Mouse (Mus musculus): ENCODE results near the gene Cfap54. TPM values are rescaled to one million over a fixed set of nuclear protein-coding genes. Genes with fewer than 3 reads are reported as not detected.

Cfap54 gene
- total RNA-seq (2022): 10 to 100 TPM; 19.8 to 25.0 (median 21.4) TPM

DNA sequence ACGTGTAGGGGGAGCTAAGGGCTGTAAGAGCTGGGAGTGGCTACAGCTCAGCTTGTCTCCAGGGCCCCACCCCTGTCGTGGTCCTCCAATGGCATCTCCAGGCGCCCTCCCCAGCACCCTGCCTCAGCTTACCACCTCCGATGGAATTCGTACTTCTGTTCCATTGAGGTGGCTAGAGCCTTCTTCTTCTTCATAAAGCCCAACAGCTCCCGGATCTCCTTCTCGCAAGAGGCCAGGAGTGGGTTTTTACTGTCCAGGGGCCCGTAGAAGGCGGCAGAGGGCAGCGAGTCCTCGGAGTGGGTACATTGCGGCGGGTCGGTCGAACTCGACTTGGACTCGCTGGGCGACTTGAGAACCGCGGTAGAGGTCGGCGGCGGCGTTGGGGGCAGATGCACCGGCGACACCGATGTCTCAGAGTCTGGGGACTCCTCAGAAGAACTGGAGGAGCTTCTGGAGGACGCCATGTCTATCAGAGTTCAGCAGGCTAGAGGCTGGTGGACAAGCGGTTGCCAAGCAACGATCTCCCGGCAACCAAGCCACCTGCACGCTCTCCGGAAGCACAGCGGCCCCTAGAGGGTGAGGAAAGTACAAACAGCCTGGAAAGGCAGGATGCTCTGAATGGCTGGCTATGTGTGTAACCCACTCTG is at the start of gene Cfap54:
TSS of gene Cfap54 (minus strand) at position 486 of the 647 bp plus-strand sequence.
- DNase-seq (ENCODE audit: low spot score in 2 of 2): peak; percentile 70 to 89

- DNase-seq (ENCODE audit: low spot score in 2 of 2): no peak
Measured at GRCm38 (mm10) chr10:93130456-93130940, 49.1 kb upstream of the Cfap54 start.

DNA sequence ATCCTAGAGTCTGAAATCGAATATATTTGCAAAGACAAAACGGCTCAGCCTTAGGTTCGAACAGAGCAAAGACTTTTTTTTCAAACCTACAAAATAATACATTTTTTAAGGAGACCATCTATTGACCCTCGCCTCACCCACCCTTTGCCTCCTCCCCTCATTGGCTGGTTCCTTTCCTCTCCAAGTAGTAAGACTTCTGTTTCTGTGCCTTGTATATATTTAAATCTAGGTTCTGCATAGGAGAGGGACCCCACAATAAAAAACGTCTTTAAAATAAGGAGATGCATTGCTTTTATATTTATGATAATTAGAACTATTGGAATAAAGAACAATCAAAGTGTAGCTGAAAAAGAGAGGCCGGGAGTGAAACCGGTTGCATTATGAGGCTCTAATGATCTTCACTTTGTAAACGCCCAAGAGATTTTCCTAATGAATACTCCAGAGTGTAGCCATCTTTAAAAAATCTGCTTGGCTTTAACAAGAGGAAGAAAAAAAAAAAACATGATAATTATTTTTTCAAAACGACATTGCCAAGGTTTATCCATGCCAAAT is 48.6 kb upstream of the Cfap54 start:
- DNase-seq (ENCODE audit: low spot score in 2 of 2): no peak

DNA sequence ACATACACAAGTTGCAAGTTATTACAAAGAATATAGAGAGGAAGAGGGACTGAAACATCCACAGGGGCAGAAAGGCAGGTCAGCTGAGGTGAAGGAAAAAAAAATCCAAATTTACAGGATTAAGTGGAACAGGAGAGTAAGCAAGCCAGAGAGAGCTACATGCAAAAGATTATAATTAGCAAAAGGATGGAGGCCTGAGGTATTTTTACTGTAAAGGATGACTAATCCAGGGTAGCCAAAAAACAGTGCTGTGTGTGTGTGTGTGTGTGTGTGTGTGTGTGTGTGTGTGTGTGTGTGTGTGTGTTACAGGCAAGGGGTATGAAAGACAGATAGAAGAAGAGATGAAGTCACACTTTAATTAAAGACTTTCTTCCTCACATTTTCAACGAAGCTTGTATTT is 47.9 kb upstream of the Cfap54 start:
- no peak for DNase-seq (ENCODE audit: low spot score in 2 of 2)

- no peak for DNase-seq (ENCODE audit: low spot score in 2 of 2)
Measured at GRCm38 (mm10) chr10:93128566-93128965, 47.1 kb upstream of the Cfap54 start.

- no peak for DNase-seq (ENCODE audit: low spot score in 2 of 2)
Measured at GRCm38 (mm10) chr10:93126025-93126424, 44.6 kb upstream of the Cfap54 start.

- peak in 1 of 2 experiments; percentile 32 for DNase-seq (ENCODE audit: low spot score in 2 of 2)
Measured at GRCm38 (mm10) chr10:93123957-93124613, 42.7 kb upstream of the Cfap54 start.

DNA sequence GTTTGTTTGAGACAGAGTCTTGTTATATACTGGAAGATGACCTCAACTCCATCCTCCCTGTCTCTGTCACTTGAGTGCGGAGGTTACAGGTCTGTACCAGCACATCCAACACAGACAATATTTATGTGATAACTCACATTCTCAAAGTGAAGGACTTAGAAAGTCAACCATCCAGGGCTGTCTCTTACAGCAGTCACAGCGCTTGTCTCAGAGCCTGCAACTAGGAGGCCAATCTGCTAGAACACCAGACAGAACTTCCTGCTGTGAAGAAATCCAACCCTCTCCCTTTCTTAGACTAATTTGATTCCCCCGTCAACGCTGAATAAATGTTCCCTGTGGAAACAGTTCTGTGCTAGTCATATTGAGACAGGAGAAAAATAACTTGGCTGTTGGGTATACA is 41.9 kb upstream of the Cfap54 start:
- no peak for DNase-seq (ENCODE audit: low spot score in 2 of 2)

GRCm38 (mm10) chr10:93122399-93123184 is 41.2 kb upstream of the Cfap54 start:
- no peak for DNase-seq (ENCODE audit: low spot score in 2 of 2)

- DNase-seq (ENCODE audit: low spot score in 2 of 2): no peak
Measured at GRCm38 (mm10) chr10:93121262-93121860, 39.9 kb upstream of the Cfap54 start.

DNA sequence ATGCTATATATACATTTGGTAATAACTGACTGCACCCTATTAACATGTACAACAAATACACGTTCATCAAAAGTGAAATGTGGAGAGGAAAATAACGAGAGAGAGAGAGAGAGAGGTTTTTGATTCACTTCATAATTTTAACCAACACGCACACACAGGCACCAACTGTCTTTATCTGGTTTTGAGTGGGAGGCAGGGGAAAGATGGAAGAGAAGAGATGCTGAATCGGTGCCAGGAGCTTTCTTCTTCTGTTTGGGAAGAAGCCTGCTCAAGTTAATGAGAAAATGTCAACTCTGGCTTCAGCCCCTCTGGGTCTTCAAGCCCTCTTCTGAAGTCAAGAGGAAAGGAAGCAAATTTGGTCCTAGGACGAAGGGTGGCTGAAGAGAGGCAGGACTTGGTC is 38.4 kb upstream of the Cfap54 start:
- peak in 1 of 2 experiments; percentile 52 for DNase-seq (ENCODE audit: low spot score in 2 of 2)

DNA sequence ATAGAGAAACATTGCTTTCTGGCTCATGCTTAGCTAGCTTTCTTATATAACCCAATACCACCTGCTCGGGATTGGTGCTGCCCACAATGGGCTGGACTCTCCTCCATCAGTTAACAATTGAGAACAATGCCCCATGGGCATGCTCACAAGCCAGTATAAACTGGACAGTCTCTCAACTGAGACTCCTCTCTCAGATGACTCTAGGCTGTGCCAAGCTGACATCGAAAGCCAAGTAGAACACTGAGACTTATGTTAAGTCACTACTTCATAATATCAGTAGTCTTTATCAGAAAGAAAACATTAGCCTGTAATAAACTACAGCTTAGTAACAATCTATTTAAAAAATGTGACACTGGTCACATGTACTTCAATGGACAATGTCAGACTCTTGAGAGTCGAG is 35.2 kb upstream of the Cfap54 start:
- DNase-seq (ENCODE audit: low spot score in 2 of 2): no peak

DNA sequence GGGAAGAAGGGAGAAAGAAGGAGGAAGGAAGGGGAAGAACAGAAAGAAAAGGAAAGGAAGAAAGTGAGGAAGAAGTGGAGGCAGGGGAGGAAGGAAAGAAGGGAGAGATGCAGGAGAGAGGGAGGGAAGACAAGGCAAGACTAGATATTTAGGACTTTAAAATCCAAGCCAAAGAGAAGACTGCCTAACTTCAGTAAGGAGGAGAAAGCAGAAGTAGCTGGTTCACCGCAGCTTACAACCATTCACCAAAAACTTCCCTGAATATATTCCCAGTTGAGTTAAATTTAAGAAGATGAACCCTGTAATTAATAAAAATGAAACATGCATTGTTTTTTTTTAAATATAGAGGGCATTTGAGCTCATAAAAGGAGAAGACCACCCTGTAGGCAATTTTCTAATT is 34.3 kb upstream of the Cfap54 start:
- no peak for DNase-seq (ENCODE audit: low spot score in 2 of 2)

- DNase-seq (ENCODE audit: low spot score in 2 of 2): no peak
Measured at GRCm38 (mm10) chr10:93114782-93115181, 33.4 kb upstream of the Cfap54 start.

DNA sequence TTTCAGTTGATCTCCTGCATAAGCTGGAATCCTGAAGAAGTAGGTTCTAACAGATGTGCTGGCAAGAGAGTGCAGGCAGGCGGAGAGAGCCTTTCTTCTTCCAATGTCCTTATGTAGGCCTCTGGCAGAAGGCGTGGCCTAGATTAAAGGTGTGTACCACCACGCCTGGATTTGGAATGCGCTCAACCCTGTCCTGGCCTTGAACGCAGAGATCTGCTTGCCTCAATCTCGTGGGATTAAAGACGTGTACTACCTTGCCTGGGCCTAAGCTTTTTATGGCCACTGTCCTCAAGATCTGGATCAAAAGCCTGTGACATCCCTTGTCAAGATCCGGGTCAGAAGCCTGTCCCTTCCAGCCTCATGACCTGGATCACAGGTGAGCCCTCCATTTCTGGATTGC is 32.5 kb upstream of the Cfap54 start:
- no peak for DNase-seq (ENCODE audit: low spot score in 2 of 2)

- DNase-seq (ENCODE audit: low spot score in 2 of 2): no peak
Measured at GRCm38 (mm10) chr10:93112021-93112420, 30.6 kb upstream of the Cfap54 start.

- no peak for DNase-seq (ENCODE audit: low spot score in 2 of 2)
Measured at GRCm38 (mm10) chr10:93111412-93111811, 30.0 kb upstream of the Cfap54 start.

- no peak for DNase-seq (ENCODE audit: low spot score in 2 of 2)
Measured at GRCm38 (mm10) chr10:93105358-93105757, 23.9 kb upstream of the Cfap54 start.

DNA sequence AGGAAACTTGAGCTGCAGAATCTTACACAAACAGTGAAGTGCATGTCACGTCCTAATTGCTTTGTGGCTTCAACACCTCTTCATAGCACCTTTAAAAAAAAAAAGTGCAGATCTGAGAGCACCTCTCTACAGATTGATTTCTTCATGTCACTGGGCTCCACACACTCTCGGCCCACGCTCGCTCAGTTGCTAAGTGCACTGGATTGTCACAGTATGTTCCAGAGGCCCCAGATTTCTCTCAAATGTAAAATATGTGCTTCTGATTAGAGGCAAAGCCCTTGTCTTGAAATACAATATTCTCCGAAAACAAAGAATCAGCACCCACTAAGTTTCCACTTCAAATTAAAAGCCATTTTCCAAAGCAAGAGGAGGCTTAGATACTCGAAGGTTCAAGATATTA is 22.9 kb upstream of the Cfap54 start:
- DNase-seq (ENCODE audit: low spot score in 2 of 2): peak in 1 of 2 experiments; percentile 59

DNA sequence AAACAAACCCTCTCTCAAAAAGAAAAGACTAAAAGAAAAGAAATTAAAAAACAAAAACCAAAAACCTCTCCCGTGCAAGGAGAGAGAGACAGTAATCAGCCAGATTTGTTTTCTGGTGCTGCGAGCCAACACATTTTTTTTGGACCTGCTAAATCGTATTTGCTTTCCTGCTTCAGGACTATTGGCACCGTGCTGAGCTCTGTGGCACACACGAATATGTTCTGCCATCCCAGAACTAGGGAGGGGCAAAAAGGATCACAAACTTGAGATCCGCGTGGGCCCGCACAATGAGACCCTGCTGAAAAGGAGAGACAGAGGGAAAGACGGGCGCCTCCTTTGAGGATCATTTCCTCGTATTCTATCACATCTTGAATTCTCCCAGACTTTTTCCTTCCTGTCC is 22.3 kb upstream of the Cfap54 start:
- DNase-seq (ENCODE audit: low spot score in 2 of 2): no peak

- no peak for DNase-seq (ENCODE audit: low spot score in 2 of 2)
Measured at GRCm38 (mm10) chr10:93102321-93102720, 20.9 kb upstream of the Cfap54 start.

All from left cerebral cortex, adult 8-10 months (tissue).